Mouse (Mus musculus) retina, adult 2 months (tissue): ENCODE data around the gene Zfp536.
"Not testable (repeated sequence)": the region's sequence is repeated elsewhere in the genome, so short reads cannot be mapped to it uniquely, and the experiment has no call there.

Source experiments
- DNase-seq: peaks from one replicate; pipeline ENCODE4 v3.0.0-alpha.2; 2012; ENCODE audit warnings: low read depth, low spot score

Gene Zfp536

GRCm38 (mm10) chr7:37758886-37759285, 14.6 kb downstream of the Zfp536 start:
- DNase-seq: no peak

DNA sequence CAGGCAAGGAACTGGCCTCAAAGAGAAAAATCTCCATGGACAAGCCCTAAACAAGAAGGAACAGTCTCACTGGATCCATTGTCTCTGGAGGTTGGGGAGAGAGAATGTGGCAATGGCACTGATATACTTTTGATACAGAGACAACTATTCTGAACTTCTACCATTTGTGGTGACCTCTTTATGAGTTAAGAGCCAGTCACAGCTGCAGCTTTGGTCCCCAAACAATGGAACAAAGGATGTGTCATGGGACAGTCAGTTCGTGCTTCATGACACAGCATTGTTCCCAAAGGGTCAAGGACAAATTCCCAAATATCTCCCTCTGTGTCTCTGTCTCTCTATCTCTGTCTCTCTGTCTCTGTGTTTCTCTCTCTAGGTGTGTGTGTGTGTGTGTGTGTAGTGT, 20.4 kb downstream of the Zfp536 start:
- no peak for DNase-seq

DNA sequence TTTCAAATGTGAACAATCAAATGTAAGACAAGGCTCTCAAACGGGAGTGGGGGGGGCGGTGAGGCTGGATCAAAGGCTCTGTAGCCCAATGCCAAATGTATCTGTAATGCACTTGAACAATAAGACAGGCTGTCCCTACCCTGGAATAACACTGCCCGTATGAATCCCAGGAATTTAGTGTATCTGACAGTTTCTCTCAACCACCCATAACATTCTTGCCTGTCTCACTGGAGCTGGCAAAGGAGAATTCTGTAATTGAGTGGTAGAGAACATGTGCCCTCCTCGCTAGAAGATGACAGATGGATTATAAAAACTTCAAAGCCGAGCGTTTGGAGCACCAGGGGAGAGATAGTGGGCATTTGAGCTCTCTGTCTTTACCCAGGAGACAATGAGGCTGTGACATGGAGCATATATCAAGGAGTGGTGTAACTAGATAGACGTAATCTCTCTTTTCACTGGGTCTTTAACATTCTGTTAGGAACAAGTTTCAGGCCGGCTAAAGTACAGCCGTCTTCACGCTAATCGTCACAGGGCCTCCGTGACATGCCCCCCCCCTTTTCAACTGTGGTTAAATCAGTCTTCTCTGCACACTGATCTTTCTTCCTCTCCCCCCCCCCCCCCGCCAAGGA, 27.2 kb downstream of the Zfp536 start:
- DNase-seq: no peak

- DNase-seq: no peak
Measured at GRCm38 (mm10) chr7:37743350-37743749, 30.1 kb downstream of the Zfp536 start.

GRCm38 (mm10) chr7:37737191-37737590, 36.2 kb downstream of the Zfp536 start:
- DNase-seq: no peak

GRCm38 (mm10) chr7:37736413-37736720, 37.1 kb downstream of the Zfp536 start:
- no peak for DNase-seq

DNA sequence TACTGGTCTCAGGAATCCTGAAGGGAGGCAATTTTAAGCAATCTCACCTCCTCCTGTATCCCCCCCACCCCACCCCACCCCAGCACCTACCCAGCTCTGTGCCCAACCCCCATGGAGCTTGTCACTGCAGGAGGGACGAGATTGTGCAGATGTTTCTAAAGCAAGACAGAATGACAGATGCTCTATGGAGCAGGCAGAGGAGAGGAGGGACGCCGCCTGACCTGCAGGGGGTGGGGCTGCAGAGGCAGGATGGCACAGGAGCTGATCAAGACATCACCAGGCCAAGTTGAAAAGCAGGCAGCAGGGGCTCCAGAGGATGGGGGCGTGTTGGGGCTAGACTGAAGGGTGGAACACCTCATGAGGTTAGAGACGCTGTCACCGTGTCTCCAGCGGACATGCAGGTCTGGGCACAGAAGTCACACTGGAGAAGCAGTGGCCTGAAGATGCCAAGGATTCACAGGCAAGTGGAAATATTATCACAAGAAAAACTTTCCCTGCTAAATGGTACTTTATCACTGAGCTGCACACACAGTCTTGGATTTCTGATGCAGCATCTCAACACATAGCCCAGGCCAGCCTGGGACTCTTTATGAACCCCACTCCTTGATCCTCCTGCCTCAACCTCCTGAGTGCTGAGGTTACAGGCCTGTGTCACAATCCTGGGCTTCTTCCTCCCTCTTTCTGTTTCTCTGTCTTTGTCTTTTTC, 37.6 kb downstream of the Zfp536 start:
- no peak for DNase-seq

- DNase-seq: no peak
Measured at GRCm38 (mm10) chr7:37735101-37735500, 38.3 kb downstream of the Zfp536 start.

DNA sequence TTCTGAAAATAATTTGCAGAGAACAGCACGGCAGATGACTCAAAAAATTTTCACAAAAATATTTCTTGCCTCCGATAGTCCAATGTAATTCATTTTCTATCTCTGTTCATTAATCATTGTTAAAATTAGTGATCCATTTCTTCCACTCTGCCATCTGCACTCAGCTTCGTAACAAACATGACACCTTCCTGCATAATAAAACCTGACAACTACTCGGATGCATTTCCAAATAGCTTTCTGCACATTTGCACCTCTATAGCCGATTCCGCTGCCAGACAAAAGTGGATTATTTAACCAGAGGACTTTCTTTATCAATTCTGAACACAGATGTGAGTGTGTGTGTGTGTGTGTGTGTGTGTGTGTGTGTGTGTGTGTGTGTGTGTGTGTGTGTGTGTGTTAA, 38.9 kb downstream of the Zfp536 start:
- no peak for DNase-seq

- DNase-seq: no peak
Measured at GRCm38 (mm10) chr7:37733996-37734395, 39.4 kb downstream of the Zfp536 start.

DNA sequence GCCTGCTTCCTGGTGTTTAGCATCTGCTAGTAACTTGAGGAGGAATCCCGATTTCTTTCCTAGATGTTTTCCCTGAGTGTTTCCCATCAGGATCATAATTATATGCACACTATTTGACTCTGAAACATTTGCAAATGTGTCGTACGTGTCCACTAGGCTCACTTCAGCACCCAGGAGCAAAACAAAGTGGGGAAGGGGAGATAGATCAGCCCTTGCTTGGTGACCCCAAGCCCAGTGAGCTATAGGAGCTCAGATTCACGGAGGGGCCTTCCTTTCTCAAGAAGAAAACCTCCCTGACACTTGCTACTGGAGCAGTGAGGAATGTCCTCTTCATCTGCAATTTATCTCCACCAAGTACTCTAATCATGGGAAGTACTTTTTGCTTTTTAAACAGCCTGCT, 40.7 kb downstream of the Zfp536 start:
- no peak for DNase-seq

GRCm38 (mm10) chr7:37727746-37728145, 45.7 kb downstream of the Zfp536 start:
- DNase-seq: no peak

DNA sequence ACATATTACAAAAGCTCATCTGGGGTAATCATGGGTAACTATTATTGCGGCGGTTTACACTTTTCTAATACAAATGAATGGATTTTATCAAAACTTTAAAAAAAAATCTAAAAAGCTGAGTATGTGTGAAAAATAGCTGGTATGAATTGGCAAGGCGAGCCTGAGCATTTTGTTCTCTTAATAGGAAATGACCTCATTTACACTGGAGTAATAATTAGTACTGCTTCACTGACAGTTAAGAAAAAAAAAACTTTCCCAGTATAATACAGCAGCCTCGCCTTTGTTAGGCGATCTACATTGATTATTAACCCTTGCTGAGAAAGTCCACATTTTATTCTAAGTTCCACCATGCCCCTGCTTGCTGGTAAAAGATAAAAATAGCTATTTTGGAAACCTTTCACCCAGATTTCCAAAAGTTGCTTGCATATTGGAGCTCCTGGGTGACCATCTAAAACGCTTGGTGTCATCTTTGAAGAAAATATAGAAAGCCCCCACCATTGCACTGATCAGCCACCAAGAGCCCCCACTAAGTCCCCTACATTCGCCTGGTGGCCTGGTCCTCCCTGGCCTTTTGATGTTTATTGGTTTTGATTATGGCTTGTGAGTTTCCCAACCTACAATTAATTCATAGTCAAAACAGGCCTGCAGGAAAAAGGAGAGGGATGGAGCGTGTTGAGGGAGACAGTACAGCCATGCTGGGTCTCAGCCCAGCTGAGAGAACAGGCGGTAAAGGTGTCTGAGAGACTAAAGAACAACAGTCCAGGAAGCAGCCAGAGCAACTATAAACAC, 49.2 kb downstream of the Zfp536 start:
- DNase-seq: no peak

- no peak for DNase-seq
Measured at GRCm38 (mm10) chr7:37723191-37723592, 50.2 kb downstream of the Zfp536 start.

DNA sequence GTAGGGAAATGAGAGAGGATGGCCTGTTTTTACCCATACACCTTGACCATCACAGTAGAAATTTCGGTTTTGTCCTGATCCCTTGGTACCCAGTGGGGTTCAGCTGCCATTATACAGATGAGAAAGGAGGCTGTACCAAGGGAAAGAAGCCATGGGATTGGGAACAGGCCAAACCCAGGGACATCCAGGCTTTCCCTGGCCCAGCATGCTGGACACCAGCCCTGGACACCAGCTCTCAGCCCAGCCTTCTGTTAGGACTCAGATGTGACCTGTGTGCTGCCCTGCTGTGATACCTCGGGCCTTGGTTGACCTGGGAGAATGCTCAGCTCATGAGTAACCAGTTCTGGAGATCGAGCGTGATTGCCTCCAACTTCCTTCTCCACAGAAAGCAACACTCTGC, 51.8 kb downstream of the Zfp536 start:
- DNase-seq: no peak

DNA sequence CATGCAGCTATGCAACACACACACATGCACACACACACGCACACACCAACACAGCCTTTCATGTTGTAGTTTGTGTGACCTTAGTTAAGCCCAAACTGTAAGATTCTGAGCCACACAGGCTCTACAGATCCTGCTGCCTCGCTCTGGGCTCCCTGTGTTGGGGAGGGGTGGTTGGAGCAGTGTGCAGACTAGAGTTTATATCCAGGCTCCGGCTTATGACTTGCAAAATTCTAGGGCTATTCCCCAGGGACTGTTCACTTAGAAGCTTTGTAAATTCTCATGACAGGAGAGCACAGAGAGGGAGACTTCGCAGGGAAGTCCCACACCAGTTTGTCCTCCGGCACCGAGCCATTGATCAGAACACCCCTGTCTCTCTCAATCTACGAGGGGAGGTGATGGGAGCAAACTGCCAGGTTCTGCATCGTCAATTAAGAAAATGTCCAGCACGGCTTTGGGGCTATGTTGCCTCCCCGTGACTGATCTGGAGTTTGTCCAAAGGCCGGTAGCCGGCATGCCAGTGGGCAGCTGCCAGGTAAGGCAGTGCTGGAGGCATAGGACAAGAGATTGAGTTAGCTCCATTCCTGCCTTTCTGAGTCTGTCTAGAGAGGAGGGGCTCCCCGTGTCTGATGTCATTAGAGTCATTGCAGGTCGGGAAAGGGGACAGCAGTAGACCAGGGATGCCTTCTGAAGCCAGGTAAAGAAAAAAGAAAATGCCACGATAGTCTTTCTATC, 54.6 kb downstream of the Zfp536 start:
- DNase-seq: no peak

- no peak for DNase-seq
Measured at GRCm38 (mm10) chr7:37717071-37717470, 56.4 kb downstream of the Zfp536 start.

DNA sequence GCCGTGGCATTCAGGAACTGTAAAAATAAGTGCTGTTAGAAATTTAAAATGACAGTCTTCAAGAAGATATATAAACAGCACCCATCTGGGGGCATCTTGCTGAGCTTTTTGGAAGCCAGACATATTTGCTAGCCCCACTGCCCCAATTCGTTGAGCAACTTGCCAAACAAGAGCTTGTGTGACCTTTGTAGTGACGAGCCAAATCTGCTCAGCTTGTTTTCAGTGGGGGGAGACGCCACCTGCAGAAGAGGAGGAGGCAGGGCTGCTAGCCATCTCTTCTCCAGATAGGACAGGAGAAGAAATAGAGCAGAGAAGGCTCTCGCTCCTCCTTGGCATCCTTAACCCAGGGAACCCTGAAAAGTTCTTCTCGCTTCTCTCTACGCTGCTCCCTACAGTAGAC, 56.8 kb downstream of the Zfp536 start:
- no peak for DNase-seq

DNA sequence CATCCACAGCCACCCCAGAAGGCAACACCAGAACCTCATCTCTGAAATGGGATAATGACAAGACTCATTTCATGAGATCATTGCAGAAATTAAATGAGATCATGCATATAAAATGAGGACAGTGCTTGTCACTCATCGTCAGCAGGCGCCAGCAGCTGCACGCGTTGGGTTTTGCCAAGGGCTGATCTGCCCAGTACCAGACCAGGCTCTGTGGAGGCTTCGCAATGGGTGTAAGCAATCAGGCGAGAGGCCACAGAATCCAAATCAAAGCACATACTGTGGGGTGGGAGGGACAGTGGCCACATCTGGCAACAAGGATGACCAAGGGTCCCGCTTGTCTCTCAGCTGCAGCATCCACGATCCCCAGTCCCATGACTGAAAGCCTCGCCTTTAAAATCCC, 69.0 kb downstream of the Zfp536 start:
- DNase-seq: no peak

GRCm38 (mm10) chr7:37697378-37697777, 76.1 kb downstream of the Zfp536 start:
- not testable (repeated sequence) for DNase-seq

- DNase-seq: no peak
Measured at GRCm38 (mm10) chr7:37695066-37695465, 78.4 kb downstream of the Zfp536 start.

DNA sequence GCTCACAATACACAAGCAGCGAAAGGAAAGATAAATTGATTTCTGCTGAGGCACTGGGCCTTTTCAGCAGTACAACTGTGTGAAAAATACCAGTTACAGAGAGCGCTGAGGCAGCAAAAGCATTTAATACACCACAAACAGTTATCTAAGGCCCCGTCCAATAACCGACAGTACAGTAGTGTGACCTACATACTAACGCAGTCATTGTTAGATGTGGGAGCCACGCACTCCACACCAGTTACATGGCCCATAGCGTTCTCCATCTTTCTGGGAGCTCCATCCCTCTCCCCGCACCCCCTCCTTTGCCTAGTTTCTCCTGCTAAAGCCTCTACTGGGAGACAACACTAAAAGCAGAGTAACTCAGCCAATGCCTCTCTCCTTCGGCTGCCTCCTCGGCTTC, 82.8 kb downstream of the Zfp536 start:
- no peak for DNase-seq
